Mouse (Mus musculus): Measurements from ENCODE around the gene Fcer1g.

Fcer1g gene

GRCm38 (mm10) chr1:171265971-171266744, 32.0 kb upstream of the Fcer1g start:
- in situ Hi-C loops (cut with MboI, MseI), result no loop called here

GRCm38 (mm10) chr1:171263666-171264461, 29.7 kb upstream of the Fcer1g start:
- in situ Hi-C loops (cut with MboI, MseI), result no loop called here

GRCm38 (mm10) chr1:171263185-171263611, 29.0 kb upstream of the Fcer1g start:
- in situ Hi-C loops (cut with MboI, MseI), result no loop called here

- in situ Hi-C loops (cut with MboI, MseI), result no loop called here
Measured at GRCm38 (mm10) chr1:171262594-171263130, 28.5 kb upstream of the Fcer1g start.

- in situ Hi-C loops (cut with MboI, MseI), result no loop called here
Measured at GRCm38 (mm10) chr1:171260316-171260715, 26.2 kb upstream of the Fcer1g start.

- in situ Hi-C loops (cut with MboI, MseI), result no loop called here
Measured at GRCm38 (mm10) chr1:171258921-171259320, 24.8 kb upstream of the Fcer1g start.

- in situ Hi-C loops (cut with MboI, MseI), result no loop called here
Measured at GRCm38 (mm10) chr1:171257781-171258180, 23.6 kb upstream of the Fcer1g start.

GRCm38 (mm10) chr1:171256937-171257548, 22.9 kb upstream of the Fcer1g start:
- in situ Hi-C loops (cut with MboI, MseI), result no loop called here

- in situ Hi-C loops (cut with MboI, MseI), result no loop called here
Measured at GRCm38 (mm10) chr1:171256095-171256818, 22.1 kb upstream of the Fcer1g start.

- in situ Hi-C loops (cut with MboI, MseI), result loop anchor here (5.0 kb wide), 1 partner anchor 135 kb away; no protein-coding TSS in a partner anchor
Measured at GRCm38 (mm10) chr1:171252415-171252814, 18.2 kb upstream of the Fcer1g start.

GRCm38 (mm10) chr1:171251594-171252324, 17.6 kb upstream of the Fcer1g start:
- in situ Hi-C loops (cut with MboI, MseI), result loop anchor here (5.0 kb wide), 1 partner anchor 134 kb away; no protein-coding TSS in a partner anchor

- in situ Hi-C loops (cut with MboI, MseI), result loop anchor here (5.0 kb wide), 1 partner anchor 134 kb away; no protein-coding TSS in a partner anchor
Measured at GRCm38 (mm10) chr1:171250680-171251593, 16.8 kb upstream of the Fcer1g start, which contains the start of gene Ndufs2. TSS of gene Ndufs2 (minus strand) at chr1:171251388.

GRCm38 (mm10) chr1:171249913-171250600, 15.9 kb upstream of the Fcer1g start, which contains the start of gene Adamts4:
TSS of gene Adamts4 (plus strand) at chr1:171250421.
- in situ Hi-C loops (cut with MboI, MseI), result loop anchor here (5.0 kb wide), 1 partner anchor 133 kb away; no protein-coding TSS in a partner anchor

- in situ Hi-C loops (cut with MboI, MseI), result no loop called here
Measured at GRCm38 (mm10) chr1:171248386-171249226, 14.4 kb upstream of the Fcer1g start.

- in situ Hi-C loops (cut with MboI, MseI), result no loop called here
Measured at GRCm38 (mm10) chr1:171247916-171248315, 13.8 kb upstream of the Fcer1g start.

GRCm38 (mm10) chr1:171247453-171247841, 13.3 kb upstream of the Fcer1g start:
- in situ Hi-C loops (cut with MboI, MseI), result no loop called here

- in situ Hi-C loops (cut with MboI, MseI), result no loop called here
Measured at GRCm38 (mm10) chr1:171246709-171247452, 12.7 kb upstream of the Fcer1g start.

Data from T-helper 2 cell (primary cell).